Mouse (Mus musculus): ENCODE measurements at regions not wholly inside any gene's neighbourhood (a gene's known extent, or its start where the extent isn't known, plus 50 kb on each side); places are given as distances from the start of the nearest gene placed in this dataset.
A peak's percentile ranks its signal among the peaks of the same experiment; 100 is the strongest.
"Not testable (repeated sequence)": the region's sequence is repeated elsewhere in the genome, so short reads cannot be mapped to it uniquely, and the experiment has no call there.

DNA sequence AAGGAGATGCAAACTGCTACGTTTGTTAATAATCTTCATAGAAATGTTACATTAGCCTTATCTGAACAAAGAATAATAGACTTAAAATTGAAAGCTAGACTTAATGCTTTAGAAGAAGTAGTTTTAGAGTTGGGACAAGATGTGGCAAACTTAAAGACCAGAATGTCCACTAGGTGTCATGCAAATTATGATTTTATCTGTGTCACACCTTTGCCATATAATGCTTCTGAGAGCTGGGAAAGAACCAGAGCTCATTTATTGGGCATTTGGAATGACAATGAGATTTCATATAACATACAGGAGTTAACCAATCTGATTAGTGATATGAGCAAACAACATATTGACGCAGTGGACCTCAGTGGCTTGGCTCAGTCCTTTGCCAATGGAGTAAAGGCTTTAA lies 714.8 kb upstream of the Tacstd2 start:
- not testable (repeated sequence) for H3K4me1 ChIP-seq (ENCODE audit: control insufficient read depth, insufficient read depth, low read length); H3K4me2 ChIP-seq (ENCODE audit: low read depth, low read length); DNase-seq (ENCODE audit: low spot score); H3K4me3 ChIP-seq (ENCODE audit: low read depth, low read length); ATAC-seq (ENCODE audit: low read depth); H3K36me3 ChIP-seq (ENCODE audit: control insufficient read depth, insufficient read depth, low read length); H3K9me3 ChIP-seq (ENCODE audit: control insufficient read depth, low read length); H3K27ac ChIP-seq (replicated peaks; ENCODE audit: low read depth, low read length); H3K9ac ChIP-seq (ENCODE audit: low read depth, low read length); H3K27me3 ChIP-seq (replicated peaks; ENCODE audit: control insufficient read depth, insufficient read depth, low read length)
- WGBS, result 76% methylated on average over 2 of the region's 2 CpGs

DNA sequence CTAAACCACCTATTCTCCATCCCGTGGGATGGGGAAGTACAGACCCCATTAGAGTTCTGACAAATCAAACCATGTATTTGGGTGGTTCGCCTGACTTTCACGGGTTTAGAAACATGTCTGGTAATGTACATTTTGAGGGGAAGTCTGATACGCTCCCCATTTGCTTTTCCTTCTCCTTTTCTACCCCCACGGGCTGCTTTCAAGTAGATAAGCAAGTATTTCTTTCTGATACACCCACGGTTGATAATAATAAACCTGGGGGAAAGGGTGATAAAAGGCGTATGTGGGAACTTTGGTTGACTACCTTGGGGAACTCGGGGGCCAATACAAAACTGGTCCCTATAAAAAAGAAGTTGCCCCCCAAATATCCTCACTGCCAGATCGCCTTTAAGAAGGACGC lies 713.7 kb upstream of the Tacstd2 start:
- WGBS, result 77% methylated on average over 8 of the region's 10 CpGs
- not testable (repeated sequence) for H3K9me3 ChIP-seq (ENCODE audit: control insufficient read depth, low read length); H3K27ac ChIP-seq (replicated peaks; ENCODE audit: low read depth, low read length); H3K9ac ChIP-seq (ENCODE audit: low read depth, low read length); H3K36me3 ChIP-seq (ENCODE audit: control insufficient read depth, insufficient read depth, low read length); DNase-seq (ENCODE audit: low spot score); H3K27me3 ChIP-seq (replicated peaks; ENCODE audit: control insufficient read depth, insufficient read depth, low read length); H3K4me1 ChIP-seq (ENCODE audit: control insufficient read depth, insufficient read depth, low read length); H3K4me3 ChIP-seq (ENCODE audit: low read depth, low read length); ATAC-seq (ENCODE audit: low read depth); H3K4me2 ChIP-seq (ENCODE audit: low read depth, low read length)

DNA sequence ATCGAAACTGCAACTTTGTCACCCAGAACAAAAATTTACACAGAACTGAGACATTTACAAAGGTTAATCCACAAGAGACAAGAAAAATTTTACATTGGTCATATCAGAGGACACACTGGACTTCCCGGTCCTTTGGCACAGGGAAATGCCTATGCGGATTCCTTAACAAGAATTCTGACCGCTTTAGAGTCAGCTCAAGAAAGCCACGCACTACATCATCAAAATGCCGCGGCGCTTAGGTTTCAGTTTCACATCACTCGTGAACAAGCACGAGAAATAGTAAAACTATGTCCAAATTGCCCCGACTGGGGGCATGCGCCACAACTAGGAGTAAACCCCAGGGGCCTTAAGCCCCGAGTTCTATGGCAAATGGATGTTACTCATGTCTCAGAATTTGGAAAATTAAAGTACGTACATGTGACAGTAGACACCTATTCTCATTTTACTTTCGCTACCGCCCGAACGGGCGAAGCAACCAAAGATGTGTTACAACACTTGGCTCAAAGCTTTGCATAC lies 712.5 kb upstream of the Tacstd2 start:
- H3K9ac ChIP-seq (ENCODE audit: low read depth, low read length); H3K36me3 ChIP-seq (ENCODE audit: control insufficient read depth, insufficient read depth, low read length); H3K9me3 ChIP-seq (ENCODE audit: control insufficient read depth, low read length); DNase-seq (ENCODE audit: low spot score); H3K27ac ChIP-seq (replicated peaks; ENCODE audit: low read depth, low read length); H3K4me3 ChIP-seq (ENCODE audit: low read depth, low read length); H3K4me1 ChIP-seq (ENCODE audit: control insufficient read depth, insufficient read depth, low read length); H3K27me3 ChIP-seq (replicated peaks; ENCODE audit: control insufficient read depth, insufficient read depth, low read length); H3K4me2 ChIP-seq (ENCODE audit: low read depth, low read length); ATAC-seq (ENCODE audit: low read depth): not testable (repeated sequence)
- WGBS, result 90% methylated on average over 19 of the region's 19 CpGs

GRCm38 (mm10) chr6:68242749-68243148 lies 707.2 kb upstream of the Tacstd2 start:
- H3K9me3 ChIP-seq (ENCODE audit: control insufficient read depth, low read length); H3K9ac ChIP-seq (ENCODE audit: low read depth, low read length); ATAC-seq (ENCODE audit: low read depth); H3K4me2 ChIP-seq (ENCODE audit: low read depth, low read length); H3K27me3 ChIP-seq (replicated peaks; ENCODE audit: control insufficient read depth, insufficient read depth, low read length); H3K36me3 ChIP-seq (ENCODE audit: control insufficient read depth, insufficient read depth, low read length); H3K27ac ChIP-seq (replicated peaks; ENCODE audit: low read depth, low read length); DNase-seq (ENCODE audit: low spot score); H3K4me3 ChIP-seq (ENCODE audit: low read depth, low read length); H3K4me1 ChIP-seq (ENCODE audit: control insufficient read depth, insufficient read depth, low read length): not testable (repeated sequence)
- no CpG with 5 or more reads among the region's 8 CpGs for WGBS

DNA sequence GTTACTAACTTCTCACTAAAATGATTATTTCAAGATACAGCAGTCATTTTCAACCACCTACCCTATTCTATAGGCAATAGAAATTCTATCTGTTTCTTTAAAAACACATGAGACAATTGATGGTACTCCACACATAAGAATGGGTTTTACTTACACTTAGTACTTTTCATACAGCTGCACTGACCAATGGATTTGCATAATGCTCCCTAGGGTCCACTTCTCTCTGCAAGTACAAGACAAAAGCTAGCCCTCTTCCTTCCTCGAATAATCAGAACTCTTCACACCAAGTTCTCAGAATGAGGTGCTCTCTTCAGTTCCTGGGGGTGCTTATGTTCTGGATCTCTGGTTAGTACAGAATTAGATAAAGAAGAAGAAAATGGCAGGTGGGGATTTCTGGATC lies 684.1 kb upstream of the Tacstd2 start:
- Histone ChIP-seq H3K4me1 (ENCODE audit: control insufficient read depth, insufficient read depth, low read length) (no peaks in the 10 kb centered on the region), H3K36me3 (ENCODE audit: control insufficient read depth, insufficient read depth, low read length) (no peaks in the 10 kb centered on the region), H3K27ac (replicated peaks; ENCODE audit: low read depth, low read length) (no peak overlapping the region), H3K9me3 (ENCODE audit: control insufficient read depth, low read length) (no peaks in the 10 kb centered on the region), H3K4me3 (ENCODE audit: low read depth, low read length) (no peak overlapping the region), H3K9ac (ENCODE audit: low read depth, low read length) (no peak overlapping the region), H3K4me2 (ENCODE audit: low read depth, low read length) (no peak overlapping the region), H3K27me3 (replicated peaks; ENCODE audit: control insufficient read depth, insufficient read depth, low read length) (no peaks in the 10 kb centered on the region)
- WGBS, result 66% methylated on average over 1 of the region's 1 CpGs
- no peak for ATAC-seq (ENCODE audit: low read depth)
- DNase-seq (ENCODE audit: low spot score), result no peak

GRCm38 (mm10) chr6:68201448-68201847 lies 665.9 kb upstream of the Tacstd2 start:
- Histone ChIP-seq H3K27me3 (replicated peaks; ENCODE audit: control insufficient read depth, insufficient read depth, low read length) (no peaks in the 10 kb centered on the region), H3K36me3 (ENCODE audit: control insufficient read depth, insufficient read depth, low read length) (no peaks in the 10 kb centered on the region), H3K4me3 (ENCODE audit: low read depth, low read length) (no peak overlapping the region), H3K4me1 (ENCODE audit: control insufficient read depth, insufficient read depth, low read length) (no peaks in the 10 kb centered on the region), H3K9me3 (ENCODE audit: control insufficient read depth, low read length) (no peaks in the 10 kb centered on the region), H3K9ac (ENCODE audit: low read depth, low read length) (no peak overlapping the region), H3K4me2 (ENCODE audit: low read depth, low read length) (no peak overlapping the region), H3K27ac (replicated peaks; ENCODE audit: low read depth, low read length) (no peak overlapping the region)
- WGBS, result 36% methylated on average over 2 of the region's 2 CpGs
- no peak for DNase-seq (ENCODE audit: low spot score)
- ATAC-seq (ENCODE audit: low read depth), result no peak

DNA sequence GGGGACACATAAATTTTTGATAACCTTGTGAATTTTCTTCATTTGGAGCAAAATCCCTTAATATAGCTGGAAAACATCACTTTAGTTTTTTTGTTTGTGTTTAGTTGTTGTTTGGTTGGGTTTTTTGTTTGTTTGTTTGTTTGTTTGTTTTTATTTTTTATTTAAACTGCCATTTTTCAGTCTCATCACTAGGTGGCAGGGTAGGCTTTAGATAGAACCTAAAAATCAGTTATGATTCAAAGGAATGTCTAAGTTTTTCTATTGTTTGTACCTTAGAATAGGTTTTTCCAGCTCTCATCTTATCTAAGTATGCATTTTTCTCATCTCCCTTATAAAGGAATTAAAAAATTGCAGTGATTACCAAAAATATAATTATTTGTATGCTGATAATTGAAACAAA lies 662.4 kb upstream of the Tacstd2 start:
- ATAC-seq (ENCODE audit: low read depth) (no peak), DNase-seq (ENCODE audit: low spot score) (no peak)
- no peak overlapping the region for H3K4me2 ChIP-seq (ENCODE audit: low read depth, low read length)
- H3K4me3 ChIP-seq (ENCODE audit: low read depth, low read length), result no peak overlapping the region
- H3K27ac ChIP-seq (replicated peaks; ENCODE audit: low read depth, low read length), result no peak overlapping the region
- no peak overlapping the region for H3K9ac ChIP-seq (ENCODE audit: low read depth, low read length)
- no peaks in the 10 kb centered on the region for H3K27me3 ChIP-seq (replicated peaks; ENCODE audit: control insufficient read depth, insufficient read depth, low read length)
- no peaks in the 10 kb centered on the region for H3K9me3 ChIP-seq (ENCODE audit: control insufficient read depth, low read length)
- no peaks in the 10 kb centered on the region for H3K4me1 ChIP-seq (ENCODE audit: control insufficient read depth, insufficient read depth, low read length)
- H3K36me3 ChIP-seq (ENCODE audit: control insufficient read depth, insufficient read depth, low read length), result no peaks in the 10 kb centered on the region

GRCm38 (mm10) chr6:68164792-68165191 lies 629.2 kb upstream of the Tacstd2 start:
- Histone ChIP-seq H3K27me3 (replicated peaks; ENCODE audit: control insufficient read depth, insufficient read depth, low read length) (no peaks in the 10 kb centered on the region), H3K4me1 (ENCODE audit: control insufficient read depth, insufficient read depth, low read length) (no peaks in the 10 kb centered on the region), H3K27ac (replicated peaks; ENCODE audit: low read depth, low read length) (no peak overlapping the region), H3K9me3 (ENCODE audit: control insufficient read depth, low read length) (no peaks in the 10 kb centered on the region), H3K36me3 (ENCODE audit: control insufficient read depth, insufficient read depth, low read length) (no peaks in the 10 kb centered on the region), H3K9ac (ENCODE audit: low read depth, low read length) (no peak overlapping the region), H3K4me3 (ENCODE audit: low read depth, low read length) (no peak overlapping the region), H3K4me2 (ENCODE audit: low read depth, low read length) (no peak overlapping the region)
- ATAC-seq (ENCODE audit: low read depth), result no peak
- DNase-seq (ENCODE audit: low spot score), result no peak
- WGBS, result 81% methylated on average over 4 of the region's 4 CpGs

- H3K9me3 ChIP-seq (ENCODE audit: control insufficient read depth, low read length); H3K4me2 ChIP-seq (ENCODE audit: low read depth, low read length); H3K27ac ChIP-seq (replicated peaks; ENCODE audit: low read depth, low read length); H3K4me3 ChIP-seq (ENCODE audit: low read depth, low read length); H3K36me3 ChIP-seq (ENCODE audit: control insufficient read depth, insufficient read depth, low read length); ATAC-seq (ENCODE audit: low read depth); H3K27me3 ChIP-seq (replicated peaks; ENCODE audit: control insufficient read depth, insufficient read depth, low read length); H3K9ac ChIP-seq (ENCODE audit: low read depth, low read length); H3K4me1 ChIP-seq (ENCODE audit: control insufficient read depth, insufficient read depth, low read length): not testable (repeated sequence)
- 72% methylated on average over 1 of the region's 1 CpGs for WGBS
- peak; percentile 1 for DNase-seq (ENCODE audit: low spot score)
These were observed 628.5 kb upstream of the Tacstd2 start for GRCm38 (mm10) chr6:68164111-68164510.

All from embryonic facial prominence, embryonic 14.5 days (tissue).